Mouse (Mus musculus): Measurements from ENCODE around the gene Tmem219.

- no peak for TF ChIP-seq CTCF (IDR thresholded peaks at IDR 0.05; ENCODE audit: insufficient read depth, low read length)
- TF ChIP-seq POLR2A (IDR thresholded peaks at IDR 0.05; ENCODE audit: borderline replicate concordance, extremely low read depth, low read depth, low read length), result no peak
Observed at GRCm38 (mm10) chr7:126932652-126933051, 9.9 kb upstream of the Tmem219 start.
